Mouse (Mus musculus): ENCODE measurements at regions not wholly inside any gene's neighbourhood (a gene's known extent, or its start where the extent isn't known, plus 50 kb on each side); places are given as distances from the start of the nearest gene placed in this dataset.
"Not testable (repeated sequence)": the region's sequence is repeated elsewhere in the genome, so short reads cannot be mapped to it uniquely, and the experiment has no call there.

- WGBS, result 93% methylated on average over 2 of the region's 2 CpGs
- H3K9me3 ChIP-seq, result no peaks in the 10 kb centered on the region
- H3K27ac ChIP-seq, result no peak overlapping the region
- no peaks in the 10 kb centered on the region for H3K4me1 ChIP-seq
- H3K36me3 ChIP-seq (replicated peaks), result no peaks in the 10 kb centered on the region
- no peaks in the 10 kb centered on the region for H3K27me3 ChIP-seq (ENCODE audit: poor library complexity, severe bottlenecking)
- no peak for DNase-seq (ENCODE audit: extremely low spot score, low spot score)
- H3K4me3 ChIP-seq, result no peak overlapping the region
Measured at GRCm38 (mm10) chr4:69548104-69548503, 593.9 kb upstream of the Brinp1 start.

GRCm38 (mm10) chr4:69538172-69538908, 584.1 kb upstream of the Brinp1 start:
- Histone ChIP-seq H3K9me3 (no peaks in the 10 kb centered on the region), H3K27ac (no peak overlapping the region), H3K27me3 (ENCODE audit: poor library complexity, severe bottlenecking) (no peaks in the 10 kb centered on the region), H3K36me3 (replicated peaks) (no peaks in the 10 kb centered on the region), H3K4me1 (no peaks in the 10 kb centered on the region), H3K4me3 (no peak overlapping the region)
- DNase-seq (ENCODE audit: extremely low spot score, low spot score), result no peak
- 91% methylated on average over 6 of the region's 6 CpGs for WGBS

- no peak for DNase-seq (ENCODE audit: extremely low spot score, low spot score)
- Histone ChIP-seq H3K36me3 (replicated peaks) (no peaks in the 10 kb centered on the region), H3K27ac (no peak overlapping the region), H3K4me3 (no peak overlapping the region), H3K27me3 (ENCODE audit: poor library complexity, severe bottlenecking) (no peaks in the 10 kb centered on the region), H3K4me1 (no peaks in the 10 kb centered on the region), H3K9me3 (no peaks in the 10 kb centered on the region)
- WGBS, result 87% methylated on average over 3 of the region's 3 CpGs
Measured at GRCm38 (mm10) chr4:69533107-69533506, 578.9 kb upstream of the Brinp1 start.

GRCm38 (mm10) chr4:69523112-69523511, 568.9 kb upstream of the Brinp1 start:
- Histone ChIP-seq H3K27me3 (ENCODE audit: poor library complexity, severe bottlenecking) (no peaks in the 10 kb centered on the region), H3K27ac (no peak overlapping the region), H3K36me3 (replicated peaks) (no peaks in the 10 kb centered on the region), H3K4me3 (no peak overlapping the region), H3K4me1 (no peaks in the 10 kb centered on the region), H3K9me3 (no peaks in the 10 kb centered on the region)
- WGBS, result 96% methylated on average over 2 of the region's 2 CpGs
- no peak for DNase-seq (ENCODE audit: extremely low spot score, low spot score)

GRCm38 (mm10) chr4:69508281-69508680, 554.1 kb upstream of the Brinp1 start:
- DNase-seq (ENCODE audit: extremely low spot score, low spot score), result no peak
- Histone ChIP-seq H3K36me3 (replicated peaks) (no peaks in the 10 kb centered on the region), H3K27me3 (ENCODE audit: poor library complexity, severe bottlenecking) (no peaks in the 10 kb centered on the region), H3K9me3 (no peaks in the 10 kb centered on the region), H3K27ac (no peak overlapping the region), H3K4me1 (no peaks in the 10 kb centered on the region), H3K4me3 (no peak overlapping the region)
- 82% methylated on average over 4 of the region's 4 CpGs for WGBS

- H3K4me1 ChIP-seq, result no peaks in the 10 kb centered on the region
- H3K4me3 ChIP-seq, result no peak overlapping the region
- H3K27me3 ChIP-seq (ENCODE audit: poor library complexity, severe bottlenecking), result no peaks in the 10 kb centered on the region
- 100% methylated on average over 1 of the region's 1 CpGs for WGBS
- H3K9me3 ChIP-seq, result no peaks in the 10 kb centered on the region
- H3K36me3 ChIP-seq (replicated peaks), result no peaks in the 10 kb centered on the region
- no peak overlapping the region for H3K27ac ChIP-seq
- DNase-seq (ENCODE audit: extremely low spot score, low spot score), result no peak
Measured at GRCm38 (mm10) chr4:69471200-69471599, 517.0 kb upstream of the Brinp1 start.

GRCm38 (mm10) chr4:69459990-69460389, 505.8 kb upstream of the Brinp1 start:
- no peaks in the 10 kb centered on the region for H3K4me1 ChIP-seq
- H3K27me3 ChIP-seq (ENCODE audit: poor library complexity, severe bottlenecking), result no peaks in the 10 kb centered on the region
- no peak overlapping the region for H3K27ac ChIP-seq
- H3K4me3 ChIP-seq, result no peak overlapping the region
- DNase-seq (ENCODE audit: extremely low spot score, low spot score), result no peak
- H3K9me3 ChIP-seq, result no peaks in the 10 kb centered on the region
- no peaks in the 10 kb centered on the region for H3K36me3 ChIP-seq (replicated peaks)

GRCm38 (mm10) chr4:69456420-69456819, 502.2 kb upstream of the Brinp1 start:
- no peak for DNase-seq (ENCODE audit: extremely low spot score, low spot score)
- H3K9me3 ChIP-seq, result no peaks in the 10 kb centered on the region
- H3K36me3 ChIP-seq (replicated peaks), result no peaks in the 10 kb centered on the region
- 93% methylated on average over 4 of the region's 4 CpGs for WGBS
- no peaks in the 10 kb centered on the region for H3K4me1 ChIP-seq
- H3K27me3 ChIP-seq (ENCODE audit: poor library complexity, severe bottlenecking), result no peaks in the 10 kb centered on the region
- H3K27ac ChIP-seq, result no peak overlapping the region
- H3K4me3 ChIP-seq, result no peak overlapping the region

GRCm38 (mm10) chr4:69446161-69446560, 492.0 kb upstream of the Brinp1 start:
- Histone ChIP-seq H3K36me3 (replicated peaks) (no peaks in the 10 kb centered on the region), H3K9me3 (no peaks in the 10 kb centered on the region), H3K4me1 (no peaks in the 10 kb centered on the region), H3K4me3 (no peak overlapping the region), H3K27ac (no peak overlapping the region), H3K27me3 (ENCODE audit: poor library complexity, severe bottlenecking) (no peaks in the 10 kb centered on the region)
- no peak for DNase-seq (ENCODE audit: extremely low spot score, low spot score)
- WGBS, result 85% methylated on average over 6 of the region's 6 CpGs

GRCm38 (mm10) chr4:69443956-69444355, 489.8 kb upstream of the Brinp1 start:
- Histone ChIP-seq H3K27ac (no peak overlapping the region), H3K27me3 (ENCODE audit: poor library complexity, severe bottlenecking) (no peaks in the 10 kb centered on the region), H3K4me1 (no peaks in the 10 kb centered on the region), H3K9me3 (no peaks in the 10 kb centered on the region), H3K4me3 (no peak overlapping the region), H3K36me3 (replicated peaks) (no peaks in the 10 kb centered on the region)
- WGBS, result 83% methylated on average over 2 of the region's 2 CpGs
- no peak for DNase-seq (ENCODE audit: extremely low spot score, low spot score)

- 90% methylated on average over 9 of the region's 9 CpGs for WGBS
- Histone ChIP-seq H3K27ac (no peak overlapping the region), H3K4me1 (no peaks in the 10 kb centered on the region), H3K9me3 (no peaks in the 10 kb centered on the region), H3K27me3 (ENCODE audit: poor library complexity, severe bottlenecking) (no peaks in the 10 kb centered on the region), H3K4me3 (no peak overlapping the region), H3K36me3 (replicated peaks) (no peaks in the 10 kb centered on the region)
- DNase-seq (ENCODE audit: extremely low spot score, low spot score), result no peak
Measured at GRCm38 (mm10) chr4:69435390-69435789, 481.2 kb upstream of the Brinp1 start.

- not testable (repeated sequence) for H3K27me3 ChIP-seq (ENCODE audit: poor library complexity, severe bottlenecking); DNase-seq (ENCODE audit: extremely low spot score, low spot score); H3K27ac ChIP-seq; H3K4me1 ChIP-seq; H3K4me3 ChIP-seq; H3K9me3 ChIP-seq; H3K36me3 ChIP-seq (replicated peaks)
- WGBS, result 94% methylated on average over 23 of the region's 23 CpGs
Measured at GRCm38 (mm10) chr4:69410411-69410810, 456.2 kb upstream of the Brinp1 start.

- no peak for DNase-seq (ENCODE audit: extremely low spot score, low spot score)
- H3K4me3 ChIP-seq, result no peak overlapping the region
- WGBS, result 91% methylated on average over 3 of the region's 3 CpGs
Measured at GRCm38 (mm10) chr4:69395451-69395850, 441.3 kb upstream of the Brinp1 start.

GRCm38 (mm10) chr4:69383318-69383717, 429.1 kb upstream of the Brinp1 start:
- H3K27ac ChIP-seq, result no peak overlapping the region
- H3K4me1 ChIP-seq, result no peaks in the 10 kb centered on the region
- H3K36me3 ChIP-seq (replicated peaks), result no peaks in the 10 kb centered on the region
- no peaks in the 10 kb centered on the region for H3K9me3 ChIP-seq
- DNase-seq (ENCODE audit: extremely low spot score, low spot score), result no peak
- H3K4me3 ChIP-seq, result no peak overlapping the region
- no peaks in the 10 kb centered on the region for H3K27me3 ChIP-seq (ENCODE audit: poor library complexity, severe bottlenecking)

More at GRCm38 (mm10) chr4:69395451-69395850, 441.3 kb upstream of the Brinp1 start:
- Histone ChIP-seq H3K9me3 (no peaks in the 10 kb centered on the region), H3K27me3 (ENCODE audit: poor library complexity, severe bottlenecking) (no peaks in the 10 kb centered on the region), H3K4me1 (no peaks in the 10 kb centered on the region), H3K36me3 (replicated peaks) (no peaks in the 10 kb centered on the region), H3K27ac (no peak overlapping the region)

Measured in forebrain, embryonic 10.5 days (tissue).